Comparison of ENCODE assay signal across 28 mouse cellular contexts in the genomic region with DNA sequence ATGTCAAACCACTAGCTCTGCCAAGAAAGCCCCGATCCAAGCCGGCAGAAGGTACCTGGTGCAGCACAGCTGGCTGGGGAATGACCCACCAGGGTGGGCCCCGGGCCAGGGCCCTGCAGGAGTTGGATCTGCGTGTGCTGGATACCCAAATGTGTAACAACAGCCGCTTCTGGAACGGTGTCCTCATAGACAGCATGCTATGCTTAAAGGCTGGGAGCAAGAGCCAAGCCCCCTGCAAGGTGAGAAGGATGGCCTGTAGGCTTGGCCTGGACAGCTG. TPM values are rescaled to one million over a fixed set of nuclear protein-coding genes. Genes with fewer than 3 reads are reported as not detected.
A peak's percentile ranks its signal among the peaks of the same experiment; 100 is the strongest.
DNase-seq lines count a peak whose midpoint lies in the region; ATAC-seq lines count a peak whose summit lies in the region.
"Had no signal": no experiment of that assay in that cellular context is flagged by ENCODE, and none has a peak within 500 bp of the region (broad histone marks: within the 10 kb centered on the region; RNA-seq: fewer than 3 reads in every experiment).

No protein-coding gene starts in this region.

- H3K9ac ChIP-seq in embryonic facial prominence, embryonic 11.5 days (replicated peaks; ENCODE audit: low read length), result peak overlapping the region; percentile 4; the same call in 1 of the 2 replicates
- peak overlapping the region; percentile 15; the same call in 1 of the 2 replicates for H3K9ac ChIP-seq in heart, embryonic 13.5 days
- H3K9ac ChIP-seq: forebrain, embryonic 13.5 days; hindbrain, embryonic 12.5 days; intestine, embryonic 15.5 days; lung, embryonic 15.5 days; neural tube, embryonic 12.5 days had no signal

- 80% methylated on average over 6 of the region's 6 CpGs for WGBS in embryonic facial prominence, embryonic 11.5 days
- 88% methylated on average over 6 of the region's 6 CpGs for WGBS in embryonic facial prominence, embryonic 10.5 days
- 67% methylated on average over 6 of the region's 6 CpGs for WGBS in heart, embryonic 13.5 days

- ATAC-seq in embryonic facial prominence, embryonic 11.5 days (replicated peaks; ENCODE audit: insufficient number of reproducible peaks, low FRiP score, low TSS enrichment, low read depth), result no peak; the same call in 1 of the 2 replicates
- ATAC-seq in heart, embryonic 13.5 days (ENCODE audit: extremely low read depth, insufficient number of reproducible peaks, low FRiP score, low TSS enrichment), result no peak
- ATAC-seq: CD4-positive, CD25-positive, alpha-beta regulatory T cell, adult 4 months; forebrain, embryonic 13.5 days; hindbrain, postnatal 0 days; intestine, embryonic 15.5 days had no signal

- no peak overlapping the region for H3K27ac ChIP-seq in embryonic facial prominence, embryonic 11.5 days (replicated peaks; ENCODE audit: low read depth, low read length)
- no peak overlapping the region for H3K27ac ChIP-seq in embryonic facial prominence, embryonic 10.5 days (replicated peaks)
- H3K27ac ChIP-seq in heart, embryonic 13.5 days (replicated peaks), result no peak overlapping the region
- H3K27ac ChIP-seq: forebrain, embryonic 13.5 days; hindbrain, embryonic 12.5 days; hindbrain, postnatal 0 days; intestine, embryonic 15.5 days; kidney, postnatal 0 days; midbrain, embryonic 10.5 days; neural tube, embryonic 12.5 days had no signal

- no peak overlapping the region for H3K4me2 ChIP-seq in embryonic facial prominence, embryonic 11.5 days (ENCODE audit: low read depth, low read length)
- H3K4me2 ChIP-seq in heart, embryonic 13.5 days, result no peak overlapping the region
- H3K4me2 ChIP-seq: forebrain, embryonic 13.5 days; hindbrain, embryonic 12.5 days; intestine, embryonic 15.5 days; liver, embryonic 11.5 days; lung, embryonic 15.5 days; neural tube, embryonic 12.5 days had no signal

- H3K27me3 ChIP-seq in embryonic facial prominence, embryonic 11.5 days (ENCODE audit: control insufficient read depth, insufficient read depth, low read length), result no peaks in the 10 kb centered on the region
- no peaks in the 10 kb centered on the region for H3K27me3 ChIP-seq in embryonic facial prominence, embryonic 10.5 days (replicated peaks; ENCODE audit: low read depth, poor library complexity, severe bottlenecking)
- H3K27me3 ChIP-seq in heart, embryonic 13.5 days (replicated peaks), result no peaks in the 10 kb centered on the region
- H3K27me3 ChIP-seq: forebrain, embryonic 13.5 days; hindbrain, embryonic 12.5 days; intestine, embryonic 15.5 days; lung, embryonic 15.5 days; neural tube, embryonic 12.5 days had no signal

- DNase-seq in embryonic facial prominence, embryonic 11.5 days (ENCODE audit: low spot score), result no peak
- no peak for DNase-seq in embryonic facial prominence, embryonic 10.5 days (ENCODE audit: low spot score)
- DNase-seq in heart, postnatal 36 days, result no peak
- DNase-seq in ovary, postnatal 36 days (ENCODE audit: low spot score), result peak; percentile 4
- no peak for DNase-seq in ovary, postnatal 10 days (ENCODE audit: low spot score)
- DNase-seq in layer of hippocampus, adult 9-11 months, result no peak
- DNase-seq: adrenal gland, postnatal 25 days; kidney, adult 2 months; kidney, postnatal 4 days; layer of hippocampus, postnatal 36 days; left cerebral cortex, postnatal 4 days; thymus, adult 2 months; thymus, postnatal 36 days had no signal

- H3K36me3 ChIP-seq in embryonic facial prominence, embryonic 11.5 days (replicated peaks; ENCODE audit: control insufficient read depth, insufficient read depth, low read depth, low read length), result no peaks in the 10 kb centered on the region
- peaks cover 15% of the 10 kb centered on the region for H3K36me3 ChIP-seq in embryonic facial prominence, embryonic 10.5 days (replicated peaks)
- H3K36me3 ChIP-seq in heart, embryonic 13.5 days, result peaks cover 9% of the 10 kb centered on the region

- peaks cover 3% of the 10 kb centered on the region; the same call in 1 of the 2 replicates for H3K4me1 ChIP-seq in embryonic facial prominence, embryonic 11.5 days (ENCODE audit: control insufficient read depth, insufficient read depth, low read length)
- H3K4me1 ChIP-seq in embryonic facial prominence, embryonic 10.5 days, result peaks cover 17% of the 10 kb centered on the region
- peaks cover 34% of the 10 kb centered on the region for H3K4me1 ChIP-seq in heart, embryonic 13.5 days
- H3K4me1 ChIP-seq: midbrain, embryonic 10.5 days had no signal

- H3K4me3 ChIP-seq in embryonic facial prominence, embryonic 11.5 days (ENCODE audit: low read depth, low read length), result no peak overlapping the region
- H3K4me3 ChIP-seq in embryonic facial prominence, embryonic 10.5 days, result no peak overlapping the region
- H3K4me3 ChIP-seq in heart, embryonic 13.5 days, result no peak overlapping the region
- H3K4me3 ChIP-seq: forebrain, embryonic 13.5 days; hindbrain, embryonic 12.5 days; intestine, embryonic 15.5 days; lung, embryonic 15.5 days; midbrain, embryonic 10.5 days; myocyte; neural tube, embryonic 12.5 days had no signal

- intact Hi-C loops in heart, postnatal 36 days (cut with DNase I), result loop anchor here (2.0 kb wide), 1 partner anchor 94 kb away; no protein-coding TSS in a partner anchor

- no peaks in the 10 kb centered on the region for H3K9me3 ChIP-seq in embryonic facial prominence, embryonic 11.5 days (replicated peaks; ENCODE audit: control insufficient read depth, low read length)
- peaks cover 4% of the 10 kb centered on the region; the same call in 1 of the 2 replicates for H3K9me3 ChIP-seq in embryonic facial prominence, embryonic 10.5 days
- peaks cover 3% of the 10 kb centered on the region; the same call in 1 of the 2 replicates for H3K9me3 ChIP-seq in heart, embryonic 13.5 days
- H3K9me3 ChIP-seq: intestine, embryonic 15.5 days; lung, embryonic 15.5 days had no signal

RNA-seq across cellular contexts. Expression of a gene that starts 5.5 kb away (rescaled TPM):
- 0.77 TPM in 1 of 2 replicates, not detected in the other for polyA plus RNA-seq in embryonic facial prominence, embryonic 11.5 days (2014; fragmentation: Nextera tagmentation; extraction: Ambion mirVana)
- 0.88 and 1.5 TPM in 2 replicates for polyA plus RNA-seq in embryonic facial prominence, embryonic 10.5 days (2016; fragmentation: Nextera tagmentation; extraction: Ambion mirVana)
- polyA plus RNA-seq in heart, embryonic 13.5 days (2015; fragmentation: Nextera tagmentation; extraction: Ambion mirVana), result 0.67 and 1.0 TPM in 2 replicates
- 1 to 10 TPM; 6.5 to 8.4 TPM for total RNA-seq in heart, postnatal 36 days (2021)

RNA-seq across cellular contexts. Expression of a gene that starts 10.0 kb away (rescaled TPM):
- 630 and 667 TPM in 2 replicates for polyA plus RNA-seq in embryonic facial prominence, embryonic 11.5 days (2014; fragmentation: Nextera tagmentation; extraction: Ambion mirVana)
- 591 and 608 TPM in 2 replicates for polyA plus RNA-seq in embryonic facial prominence, embryonic 10.5 days (2016; fragmentation: Nextera tagmentation; extraction: Ambion mirVana)
- 1,093 and 1,212 TPM in 2 replicates for polyA plus RNA-seq in heart, embryonic 13.5 days (2015; fragmentation: Nextera tagmentation; extraction: Ambion mirVana)
- total RNA-seq in heart, postnatal 36 days (2021), result 1,000 to 10,000 TPM; 1,389 to 1,395 TPM

RNA-seq across cellular contexts. Expression of a gene that starts 12.3 kb away (rescaled TPM):
- 150 and 157 TPM in 2 replicates for polyA plus RNA-seq in embryonic facial prominence, embryonic 11.5 days (2014; fragmentation: Nextera tagmentation; extraction: Ambion mirVana)
- polyA plus RNA-seq in embryonic facial prominence, embryonic 10.5 days (2016; fragmentation: Nextera tagmentation; extraction: Ambion mirVana), result 240 and 250 TPM in 2 replicates
- polyA plus RNA-seq in heart, embryonic 13.5 days (2015; fragmentation: Nextera tagmentation; extraction: Ambion mirVana), result 122 and 136 TPM in 2 replicates
- 100 to 1,000 TPM; 178 to 198 TPM for total RNA-seq in heart, postnatal 36 days (2021)

RNA-seq across cellular contexts. Expression of a gene that starts 22.1 kb away (rescaled TPM):
- polyA plus RNA-seq in embryonic facial prominence, embryonic 11.5 days (2014; fragmentation: Nextera tagmentation; extraction: Ambion mirVana), result 0.14 and 0.21 TPM in 2 replicates
- 0.04 TPM in 1 of 2 replicates, not detected in the other for polyA plus RNA-seq in embryonic facial prominence, embryonic 10.5 days (2016; fragmentation: Nextera tagmentation; extraction: Ambion mirVana)
- 0.06 and 0.09 TPM in 2 replicates for polyA plus RNA-seq in heart, embryonic 13.5 days (2015; fragmentation: Nextera tagmentation; extraction: Ambion mirVana)
- total RNA-seq in heart, postnatal 36 days (2021), result 10 to 100 TPM; 20.0 to 26.8 TPM
- total RNA-seq: common myeloid progenitor, adult 5-6 weeks; megakaryocyte progenitor cell, adult 5-6 weeks had no signal
- polyA plus RNA-seq: CD4-positive, CD25-positive, alpha-beta regulatory T cell, adult 4 months; liver, embryonic 11.5 days; liver, embryonic 16.5 days had no signal

RNA-seq across cellular contexts. Expression of a gene that starts 25.1 kb away (rescaled TPM):
- 65.6 and 67.3 TPM in 2 replicates for polyA plus RNA-seq in embryonic facial prominence, embryonic 11.5 days (2014; fragmentation: Nextera tagmentation; extraction: Ambion mirVana)
- polyA plus RNA-seq in embryonic facial prominence, embryonic 10.5 days (2016; fragmentation: Nextera tagmentation; extraction: Ambion mirVana), result 62.6 and 63.5 TPM in 2 replicates
- polyA plus RNA-seq in heart, embryonic 13.5 days (2015; fragmentation: Nextera tagmentation; extraction: Ambion mirVana), result 41.4 and 43.1 TPM in 2 replicates
- total RNA-seq in heart, postnatal 36 days (2021), result 10 to 100 TPM; 18.1 to 19.9 TPM
